Mouse (Mus musculus): ENCODE measurements at regions not wholly inside any gene's neighbourhood (a gene's known extent, or its start where the extent isn't known, plus 50 kb on each side); places are given as distances from the start of the nearest gene placed in this dataset.

GRCm38 (mm10) chr6:106876690-106877089 lies 76.8 kb upstream of the Crbn start:
- ATAC-seq (replicated peaks) = no peak
- Histone ChIP-seq H3K4me3 (no peak overlapping the region), H3K9me3 (no peaks in the 10 kb centered on the region), H3K36me3 (no peaks in the 10 kb centered on the region), H3K9ac (replicated peaks) (no peak overlapping the region), H3K27ac (replicated peaks) (no peak overlapping the region), H3K27me3 (no peaks in the 10 kb centered on the region), H3K4me1 (no peaks in the 10 kb centered on the region), H3K4me2 (replicated peaks) (no peak overlapping the region)
- 96% methylated on average over 1 of the region's 1 CpGs for WGBS

GRCm38 (mm10) chr6:106891879-106892638 lies 92.2 kb upstream of the Crbn start:
- no peaks in the 10 kb centered on the region for H3K27me3 ChIP-seq
- no peak overlapping the region for H3K9ac ChIP-seq (replicated peaks)
- no peak overlapping the region for H3K4me2 ChIP-seq (replicated peaks)
- ATAC-seq (replicated peaks) = no peak
- H3K4me3 ChIP-seq = no peak overlapping the region
- WGBS = 7% methylated on average over 4 of the region's 4 CpGs
- H3K9me3 ChIP-seq = no peaks in the 10 kb centered on the region
- H3K27ac ChIP-seq (replicated peaks) = no peak overlapping the region; the same call in 1 of the 2 replicates
- H3K36me3 ChIP-seq = no peaks in the 10 kb centered on the region
- H3K4me1 ChIP-seq = peaks cover 9% of the 10 kb centered on the region

- Histone ChIP-seq H3K4me3 (no peak overlapping the region), H3K27me3 (no peaks in the 10 kb centered on the region), H3K27ac (replicated peaks) (no peak overlapping the region; the same call in 1 of the 2 replicates), H3K4me2 (replicated peaks) (no peak overlapping the region), H3K4me1 (peaks cover 9% of the 10 kb centered on the region), H3K9ac (replicated peaks) (no peak overlapping the region), H3K36me3 (no peaks in the 10 kb centered on the region), H3K9me3 (no peaks in the 10 kb centered on the region)
- no peak for ATAC-seq (replicated peaks)
- 28% methylated on average over 2 of the region's 2 CpGs for WGBS
Measured at GRCm38 (mm10) chr6:106892639-106892934, 92.7 kb upstream of the Crbn start.

DNA sequence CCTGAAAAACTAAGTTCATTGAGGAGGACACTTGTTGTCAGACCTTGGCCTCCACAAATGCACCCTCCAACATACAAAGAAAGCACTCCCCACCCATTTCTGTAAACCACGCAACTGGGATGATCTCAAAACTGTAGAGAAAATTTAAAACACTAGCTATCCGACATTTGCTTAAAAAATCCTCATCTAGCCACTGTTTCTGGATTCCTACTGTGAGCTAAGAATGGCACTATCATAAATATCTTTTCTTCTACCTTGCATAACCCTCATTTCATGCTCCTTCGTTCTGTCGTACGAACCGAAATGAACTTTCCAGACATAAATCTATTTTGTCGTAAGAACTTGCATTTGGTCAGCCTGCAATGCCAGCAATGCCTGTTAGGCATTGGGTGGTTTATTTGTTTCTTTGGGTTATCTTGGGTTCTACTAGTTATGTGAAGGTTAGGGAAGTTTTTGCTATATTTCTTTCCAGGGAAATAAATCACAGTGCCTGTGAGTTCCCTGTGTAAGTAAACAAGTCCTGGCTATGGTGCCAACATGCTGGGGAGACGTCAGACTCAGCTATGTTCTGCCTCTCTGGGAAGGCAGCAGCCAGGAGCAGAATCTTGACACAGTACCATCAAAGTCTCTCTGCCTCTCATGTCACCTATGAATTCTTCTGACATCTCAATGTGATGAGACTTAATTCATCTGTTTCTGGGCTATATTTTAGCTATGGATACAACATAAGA lies 104.2 kb upstream of the Crbn start:
- Histone ChIP-seq H3K9ac (replicated peaks) (no peak overlapping the region), H3K27ac (replicated peaks) (no peak overlapping the region), H3K27me3 (no peaks in the 10 kb centered on the region), H3K36me3 (no peaks in the 10 kb centered on the region), H3K4me1 (no peaks in the 10 kb centered on the region), H3K9me3 (no peaks in the 10 kb centered on the region), H3K4me2 (replicated peaks) (no peak overlapping the region), H3K4me3 (no peak overlapping the region)
- 92% methylated on average over 8 of the region's 8 CpGs for WGBS
- no peak for ATAC-seq (replicated peaks)

DNA sequence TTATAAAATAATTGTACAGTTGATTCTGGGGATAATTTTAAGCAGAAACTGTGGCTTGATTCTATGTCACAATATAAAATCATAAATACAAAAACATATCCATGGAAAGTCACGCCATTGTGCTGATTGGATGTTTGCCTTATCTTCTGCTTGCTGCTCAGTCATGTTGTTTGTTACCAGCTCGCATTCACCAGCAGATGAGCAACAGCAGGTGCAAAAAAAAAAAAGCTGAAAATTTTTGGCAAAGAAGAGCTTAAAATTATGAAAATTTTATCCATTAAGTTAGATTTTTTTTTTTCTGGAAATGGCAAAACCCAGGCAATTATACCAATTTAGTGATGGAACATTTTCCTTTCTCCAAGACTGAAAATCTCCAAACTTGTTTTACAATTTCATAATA lies 115.2 kb upstream of the Crbn start:
- Histone ChIP-seq H3K27me3 (no peaks in the 10 kb centered on the region), H3K4me2 (replicated peaks) (no peak overlapping the region), H3K9ac (replicated peaks) (no peak overlapping the region), H3K4me1 (no peaks in the 10 kb centered on the region), H3K36me3 (no peaks in the 10 kb centered on the region), H3K9me3 (no peaks in the 10 kb centered on the region), H3K4me3 (no peak overlapping the region), H3K27ac (replicated peaks) (no peak overlapping the region)
- no peak for ATAC-seq (replicated peaks)
- WGBS = 74% methylated on average over 2 of the region's 2 CpGs

DNA sequence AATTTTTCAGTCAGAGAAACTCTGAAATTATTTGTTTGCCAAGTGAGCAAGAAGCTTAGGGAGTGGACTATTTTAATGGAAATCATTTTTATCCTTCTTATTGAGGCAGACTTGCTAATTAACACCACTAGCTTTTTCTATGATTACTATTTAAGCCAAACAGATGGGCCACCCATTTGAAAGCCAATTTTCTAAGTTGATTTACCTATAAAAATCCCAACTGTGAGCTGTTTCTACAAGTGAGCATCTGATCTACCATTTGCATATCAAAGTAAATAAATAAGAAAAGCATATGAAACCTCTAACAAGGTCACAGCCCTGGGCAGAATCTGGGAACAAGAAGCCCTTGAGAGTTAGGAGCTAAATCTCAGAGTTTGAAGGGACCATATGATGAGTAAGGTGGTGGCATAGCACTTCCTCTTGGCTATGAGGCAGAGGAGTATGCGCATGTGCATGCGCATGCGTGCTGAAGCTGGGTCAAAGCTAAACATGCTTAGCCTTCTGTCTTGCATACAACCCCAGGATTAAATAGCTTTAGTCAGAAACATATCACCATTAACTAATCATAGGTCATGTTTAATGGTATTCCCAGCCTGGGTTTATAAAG lies 116.9 kb upstream of the Crbn start:
- H3K4me3 ChIP-seq = no peak overlapping the region
- WGBS = 59% methylated on average over 3 of the region's 3 CpGs
- H3K4me1 ChIP-seq = no peaks in the 10 kb centered on the region
- no peak overlapping the region for H3K27ac ChIP-seq (replicated peaks)
- H3K27me3 ChIP-seq = no peaks in the 10 kb centered on the region
- no peak overlapping the region for H3K9ac ChIP-seq (replicated peaks)
- peak; percentile 79 for ATAC-seq (replicated peaks)
- H3K4me2 ChIP-seq (replicated peaks) = no peak overlapping the region
- no peaks in the 10 kb centered on the region for H3K9me3 ChIP-seq
- H3K36me3 ChIP-seq = no peaks in the 10 kb centered on the region

DNA sequence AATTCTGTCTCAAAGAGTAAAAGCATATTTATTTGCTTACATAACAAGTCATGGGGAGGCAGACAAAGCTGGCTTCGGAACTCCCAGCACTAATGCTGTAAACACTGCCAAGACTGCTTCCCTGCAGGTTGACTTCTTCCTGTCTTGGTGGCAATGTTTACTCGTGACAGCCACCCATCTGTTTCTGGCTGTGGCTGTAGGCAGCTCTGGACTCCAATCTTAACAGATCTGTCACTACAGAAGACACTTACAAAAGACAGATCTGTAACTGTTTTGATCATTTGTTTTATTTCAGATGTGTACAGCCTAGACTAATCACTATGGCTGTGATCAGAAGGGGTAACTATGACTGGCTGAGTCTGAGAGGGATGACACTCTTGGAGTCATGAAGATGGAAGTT lies 121.1 kb upstream of the Crbn start:
- 44% methylated on average over 2 of the region's 2 CpGs for WGBS
- H3K4me3 ChIP-seq = no peak overlapping the region
- H3K27me3 ChIP-seq = no peaks in the 10 kb centered on the region
- H3K27ac ChIP-seq (replicated peaks) = no peak overlapping the region
- no peak overlapping the region for H3K4me2 ChIP-seq (replicated peaks)
- no peak overlapping the region for H3K9ac ChIP-seq (replicated peaks)
- H3K36me3 ChIP-seq = no peaks in the 10 kb centered on the region
- no peaks in the 10 kb centered on the region for H3K4me1 ChIP-seq
- peak; percentile 70 for ATAC-seq (replicated peaks)
- no peaks in the 10 kb centered on the region for H3K9me3 ChIP-seq

DNA sequence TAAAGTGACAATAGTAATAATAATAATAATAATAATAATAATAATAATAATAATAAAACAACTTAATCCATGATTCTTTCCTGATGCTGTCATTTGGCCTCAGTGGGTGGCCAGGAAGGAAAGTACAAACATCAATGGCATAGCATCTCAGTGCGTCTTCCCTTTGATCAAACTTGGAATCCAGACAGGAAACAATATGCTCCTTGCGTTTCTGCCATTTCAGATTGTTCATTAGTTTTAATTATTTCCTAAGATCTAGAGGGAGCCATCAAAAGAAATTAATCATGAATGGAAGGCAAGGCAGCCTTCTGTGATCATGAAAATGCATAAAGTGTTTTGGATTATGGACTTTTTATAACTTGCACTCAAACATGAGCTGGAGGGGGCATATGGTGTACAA lies 125.6 kb upstream of the Crbn start:
- Histone ChIP-seq H3K4me2 (replicated peaks) (no peak overlapping the region), H3K27ac (replicated peaks) (no peak overlapping the region), H3K4me3 (no peak overlapping the region), H3K4me1 (no peaks in the 10 kb centered on the region), H3K36me3 (no peaks in the 10 kb centered on the region), H3K27me3 (no peaks in the 10 kb centered on the region), H3K9me3 (no peaks in the 10 kb centered on the region), H3K9ac (replicated peaks) (no peak overlapping the region)
- WGBS = 52% methylated on average over 2 of the region's 2 CpGs
- no peak for ATAC-seq (replicated peaks)

- H3K4me3 ChIP-seq = no peak overlapping the region
- ATAC-seq (replicated peaks) = no peak
Measured at GRCm38 (mm10) chr6:106933584-106933983, 133.7 kb upstream of the Crbn start.

GRCm38 (mm10) chr6:106946227-106946927 lies 146.5 kb upstream of the Crbn start:
- no peaks in the 10 kb centered on the region for H3K27me3 ChIP-seq
- no peak overlapping the region for H3K27ac ChIP-seq (replicated peaks)
- WGBS = 61% methylated on average over 3 of the region's 3 CpGs
- H3K9me3 ChIP-seq = no peaks in the 10 kb centered on the region
- no peak for ATAC-seq (replicated peaks)
- no peak overlapping the region for H3K9ac ChIP-seq (replicated peaks)
- no peaks in the 10 kb centered on the region for H3K36me3 ChIP-seq
- no peak overlapping the region for H3K4me3 ChIP-seq
- H3K4me1 ChIP-seq = no peaks in the 10 kb centered on the region
- no peak overlapping the region for H3K4me2 ChIP-seq (replicated peaks)

More at GRCm38 (mm10) chr6:106933584-106933983, 133.7 kb upstream of the Crbn start:
- no peak overlapping the region for H3K27ac ChIP-seq (replicated peaks)
- H3K9ac ChIP-seq (replicated peaks) = no peak overlapping the region
- H3K4me1 ChIP-seq = no peaks in the 10 kb centered on the region
- WGBS = 89% methylated on average over 6 of the region's 6 CpGs
- H3K4me2 ChIP-seq (replicated peaks) = no peak overlapping the region
- H3K36me3 ChIP-seq = no peaks in the 10 kb centered on the region
- no peaks in the 10 kb centered on the region for H3K27me3 ChIP-seq
- H3K9me3 ChIP-seq = no peaks in the 10 kb centered on the region

DNA sequence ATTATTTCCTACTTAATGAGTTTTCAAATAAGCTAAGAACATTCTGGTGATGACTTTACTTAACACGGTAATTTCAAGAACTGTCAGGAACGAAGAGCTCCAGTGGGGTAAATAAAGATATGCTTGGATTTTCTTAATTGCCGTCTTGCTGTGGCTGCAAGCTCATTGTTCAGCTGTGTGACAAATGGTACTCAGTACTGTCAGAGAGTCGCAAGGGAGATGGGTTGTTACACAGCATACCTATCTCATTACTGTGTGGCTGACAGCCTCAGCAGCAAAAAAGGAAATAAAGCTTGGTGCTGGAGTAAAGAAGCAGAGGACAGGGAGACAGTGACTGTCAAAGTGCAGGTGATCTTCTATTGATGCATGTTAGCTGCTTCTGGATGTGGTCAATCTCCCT lies 151.0 kb upstream of the Crbn start:
- no peak for ATAC-seq (replicated peaks)
- Histone ChIP-seq H3K4me2 (replicated peaks) (no peak overlapping the region), H3K9ac (replicated peaks) (no peak overlapping the region), H3K9me3 (no peaks in the 10 kb centered on the region), H3K27me3 (no peaks in the 10 kb centered on the region), H3K36me3 (no peaks in the 10 kb centered on the region), H3K4me3 (no peak overlapping the region), H3K27ac (replicated peaks) (no peak overlapping the region), H3K4me1 (no peaks in the 10 kb centered on the region)
- WGBS = 58% methylated on average over 4 of the region's 4 CpGs

- Histone ChIP-seq H3K4me2 (replicated peaks) (no peak overlapping the region), H3K9ac (replicated peaks) (no peak overlapping the region), H3K36me3 (no peaks in the 10 kb centered on the region), H3K4me1 (no peaks in the 10 kb centered on the region), H3K27me3 (no peaks in the 10 kb centered on the region), H3K27ac (replicated peaks) (no peak overlapping the region), H3K4me3 (no peak overlapping the region), H3K9me3 (no peaks in the 10 kb centered on the region)
- no peak for ATAC-seq (replicated peaks)
- WGBS = 61% methylated on average over 2 of the region's 2 CpGs
Measured at GRCm38 (mm10) chr6:106961320-106961719, 161.4 kb upstream of the Crbn start.
